Mouse (Mus musculus) effector memory CD4-positive, alpha-beta T cell, adult 5 months (primary cell): ENCODE results near the gene Fosl2. TPM values are rescaled to one million over a fixed set of nuclear protein-coding genes. Genes with fewer than 3 reads are reported as not detected.

Source experiments
- polyA plus RNA-seq: library from polyadenylated mRNA; unstranded; fragments of 100-300 nt; shearing (Covaris generic); gene quantifications from one replicate; pipeline ENCODE4 v1.2.1, GENCODE M21; 2017

Gene Fosl2
- polyA plus RNA-seq, result 146 TPM

DNA sequence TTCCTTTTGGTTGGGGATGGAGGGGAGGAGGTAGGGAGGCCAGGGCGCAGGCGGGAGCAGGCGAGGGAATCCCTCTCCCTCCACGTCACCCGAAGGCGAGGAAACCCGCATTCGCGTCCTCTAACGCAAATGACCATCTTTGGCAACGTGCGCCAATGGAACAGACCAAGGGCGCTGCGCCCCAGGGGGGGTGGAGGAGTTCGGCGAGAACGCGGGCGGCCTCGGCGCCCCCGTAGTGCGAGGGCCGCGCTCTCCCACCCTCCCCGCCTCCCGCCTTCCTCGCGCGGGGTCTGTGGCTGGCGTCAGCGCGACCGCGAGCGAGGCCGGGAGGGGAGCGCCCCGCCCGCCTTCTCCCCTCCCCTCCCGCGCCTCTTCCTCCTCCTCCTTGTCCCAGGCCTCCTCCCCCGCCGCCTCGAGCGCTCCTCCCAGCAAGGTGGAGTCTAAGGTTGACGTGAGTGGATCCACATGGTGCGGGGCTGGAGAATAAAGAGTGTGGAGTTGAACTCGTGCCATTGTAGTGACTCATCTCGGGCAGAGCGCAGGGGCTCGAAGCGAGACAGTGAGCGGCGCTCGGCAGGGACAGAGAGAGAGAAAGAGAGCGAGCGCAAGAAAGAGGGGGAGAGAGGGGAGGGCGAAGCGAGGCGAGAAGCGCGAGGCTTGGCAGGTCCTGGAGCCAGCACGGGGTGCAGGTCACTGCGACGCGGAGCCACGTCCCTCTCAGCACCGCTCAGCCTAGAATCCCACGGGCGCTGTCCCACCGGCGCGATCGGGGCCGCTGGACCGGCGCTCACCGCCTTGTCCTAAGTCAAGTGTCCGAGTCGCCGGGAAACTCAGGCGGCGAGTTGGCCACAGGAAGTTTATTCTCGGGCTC, at the start of gene Fosl2:
TSS of gene Fosl2 (plus strand) at position 466 of the 871 bp plus-strand sequence.

Other genes starting within 250 kb of the Fosl2 start
- gene Plb1, start 96.9 kb downstream of the Fosl2 start, polyA plus RNA-seq, result not detected